Mouse (Mus musculus): ENCODE results near the gene Rnf157.
"Not testable (repeated sequence)": the region's sequence is repeated elsewhere in the genome, so short reads cannot be mapped to it uniquely, and the experiment has no call there.

The Rnf157 gene

DNA sequence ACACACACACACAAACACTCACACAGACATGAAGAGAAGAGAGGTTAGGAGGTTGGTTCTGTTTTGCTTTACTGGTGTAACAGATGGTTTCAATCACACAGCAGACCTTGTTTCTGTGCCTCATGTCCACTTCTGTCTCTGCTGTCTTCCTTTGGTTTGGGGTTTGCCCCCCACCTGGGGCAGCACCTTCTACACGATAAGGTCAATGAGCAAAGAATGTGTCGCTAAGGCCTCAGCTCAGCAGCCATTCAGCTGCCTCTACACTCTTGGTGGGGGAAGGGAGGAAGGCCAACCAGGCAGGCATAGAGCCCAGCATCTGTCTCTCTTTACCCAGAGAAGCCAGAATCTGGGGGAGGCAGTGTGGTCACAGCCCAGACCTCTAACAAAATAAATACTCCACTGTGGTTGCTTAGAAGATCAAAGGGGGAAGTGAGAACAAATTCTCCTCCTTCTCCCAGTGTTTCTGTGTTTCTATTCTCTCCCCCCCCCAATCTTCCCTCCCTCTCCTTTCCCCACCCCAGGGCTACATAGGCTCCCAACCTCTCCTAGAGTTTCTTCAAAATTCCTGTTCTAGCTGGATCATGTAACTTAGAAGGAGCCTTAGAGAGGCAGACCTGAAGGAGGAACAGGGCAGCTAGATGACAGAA lies 5.5 kb upstream of the Rnf157 start:
- in situ Hi-C loops (cut with MboI): no loop called here

GRCm38 (mm10) chr11:116417054-116417453 lies 4.2 kb upstream of the Rnf157 start:
- in situ Hi-C loops (cut with MboI): no loop called here

GRCm38 (mm10) chr11:116416196-116416943 lies 3.5 kb upstream of the Rnf157 start:
- in situ Hi-C loops (cut with MboI): no loop called here

DNA sequence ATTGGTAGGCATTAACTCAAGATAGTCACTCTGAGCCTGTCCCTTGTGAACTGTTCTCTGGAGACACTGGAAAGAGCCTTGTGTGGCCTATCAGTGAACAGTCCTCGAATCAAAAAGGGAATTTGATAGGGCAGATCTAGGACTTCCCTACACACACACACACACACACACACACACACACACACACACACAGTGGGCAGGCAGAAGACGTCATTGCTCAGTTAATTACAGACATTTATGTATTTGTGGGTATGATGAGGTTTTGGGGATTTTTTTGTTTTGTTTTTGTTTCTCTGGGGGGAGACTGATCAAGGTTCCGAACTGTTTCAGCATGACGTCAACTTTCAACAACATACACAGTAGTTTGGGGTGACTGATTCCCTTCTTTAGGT lies 795 bp upstream of the Rnf157 start:
- in situ Hi-C loops (cut with MboI): no loop called here

DNA sequence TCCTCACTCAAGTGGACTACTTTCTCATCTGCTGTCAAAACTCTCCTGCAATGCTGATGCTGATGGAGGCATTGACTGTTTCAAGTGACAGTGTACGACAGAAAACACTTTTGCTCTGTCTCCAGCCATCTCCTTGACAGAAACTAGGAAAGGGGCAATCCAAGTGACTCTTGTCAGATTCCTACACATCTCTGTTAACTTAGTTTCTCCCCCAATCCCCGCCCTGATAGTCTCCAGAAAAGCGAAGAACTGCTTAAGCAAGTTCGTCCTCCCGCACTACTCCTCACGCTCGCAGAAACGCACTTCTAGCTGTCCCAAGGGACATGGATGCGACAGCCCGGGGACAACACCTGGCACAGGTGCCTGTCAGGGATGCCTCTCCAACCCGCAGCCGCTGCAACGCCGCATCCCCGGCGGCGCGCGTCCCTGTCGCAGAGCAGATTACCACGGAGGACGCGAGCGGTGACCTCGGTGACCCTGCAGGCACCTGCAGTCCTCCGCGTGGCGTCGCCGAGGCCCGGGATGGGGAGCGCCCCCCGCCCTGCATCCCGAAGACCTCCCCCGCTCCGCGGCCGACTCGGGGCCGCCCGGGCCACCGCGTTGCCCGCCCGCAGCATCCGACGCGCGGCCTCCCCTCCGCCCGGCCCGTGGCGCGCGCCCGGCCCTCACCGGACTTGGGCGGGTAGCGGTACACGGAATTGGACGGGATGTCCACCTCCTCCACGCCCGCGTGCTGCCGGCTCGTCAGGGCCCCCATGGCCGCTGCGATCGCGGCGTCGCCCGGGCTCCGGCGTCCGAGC lies 604 bp downstream of the Rnf157 start:
- in situ Hi-C loops (cut with MboI): no loop called here

GRCm38 (mm10) chr11:116411582-116411981 lies 1.2 kb downstream of the Rnf157 start:
- in situ Hi-C loops (cut with MboI): no loop called here

- in situ Hi-C loops (cut with MboI): not testable (repeated sequence)
Observed at GRCm38 (mm10) chr11:116410415-116410814, 2.4 kb downstream of the Rnf157 start.

DNA sequence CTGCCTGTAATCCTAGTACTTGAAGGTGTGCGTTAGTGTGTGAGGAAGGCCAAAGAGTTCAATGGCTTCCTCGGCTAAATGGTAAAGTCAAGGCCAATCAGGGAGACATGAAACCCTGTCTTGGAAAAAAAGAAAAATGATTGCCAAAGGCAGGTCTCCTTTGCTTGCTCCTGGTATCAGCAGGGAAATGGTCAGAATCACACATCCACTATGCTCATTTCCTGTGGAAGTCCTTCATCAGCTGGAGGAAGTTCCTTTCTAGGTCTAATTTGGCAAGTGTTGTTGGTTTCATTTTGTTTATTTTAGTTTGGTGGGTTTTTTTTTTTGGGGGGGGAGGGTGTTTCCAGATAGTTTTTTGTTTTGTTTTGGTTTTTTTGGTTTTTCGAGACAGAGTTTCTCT lies 3.8 kb downstream of the Rnf157 start:
- in situ Hi-C loops (cut with MboI): no loop called here

- in situ Hi-C loops (cut with MboI): no loop called here
Observed at GRCm38 (mm10) chr11:116406231-116406728, 6.6 kb downstream of the Rnf157 start.

DNA sequence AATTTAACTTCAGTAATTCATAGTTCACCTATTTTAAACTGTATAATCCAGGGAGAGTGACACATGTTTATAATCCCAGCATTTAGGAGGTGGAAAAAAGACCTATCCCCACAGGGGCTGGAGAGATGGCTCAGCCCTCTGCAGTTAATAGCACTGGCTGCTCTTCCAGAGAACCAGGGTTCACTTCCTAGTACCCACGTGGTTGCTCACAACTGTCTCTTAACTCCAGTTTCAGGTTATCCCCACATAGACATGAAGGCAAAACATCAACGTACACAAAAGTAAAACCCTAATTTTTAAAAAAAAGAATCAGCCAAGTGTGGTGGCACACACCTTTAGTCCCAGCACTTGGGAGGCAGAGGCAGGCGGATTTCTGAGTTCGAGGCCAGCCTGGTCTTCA lies 7.2 kb downstream of the Rnf157 start:
- in situ Hi-C loops (cut with MboI): no loop called here

GRCm38 (mm10) chr11:116400560-116400959 lies 12.3 kb downstream of the Rnf157 start:
- in situ Hi-C loops (cut with MboI): no loop called here

DNA sequence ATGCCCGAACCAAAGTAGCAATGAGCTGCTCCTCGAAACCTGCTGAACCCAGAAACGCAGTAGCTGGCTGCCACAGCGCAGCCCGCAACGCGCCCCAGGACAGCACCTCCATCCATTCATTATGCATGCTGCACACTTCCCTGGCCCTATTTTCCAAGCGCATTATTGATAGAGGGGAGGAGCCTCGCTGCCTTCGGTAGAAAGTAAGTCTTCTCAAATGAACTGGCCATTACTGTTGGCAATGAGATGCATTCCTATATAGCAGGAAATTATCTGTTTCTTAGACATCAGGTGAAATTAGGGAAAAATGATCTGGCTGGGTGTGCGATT lies 14.5 kb downstream of the Rnf157 start:
- in situ Hi-C loops (cut with MboI): loop anchor here (5.0 kb wide), 1 partner anchor 44 kb away; no protein-coding TSS in a partner anchor

DNA sequence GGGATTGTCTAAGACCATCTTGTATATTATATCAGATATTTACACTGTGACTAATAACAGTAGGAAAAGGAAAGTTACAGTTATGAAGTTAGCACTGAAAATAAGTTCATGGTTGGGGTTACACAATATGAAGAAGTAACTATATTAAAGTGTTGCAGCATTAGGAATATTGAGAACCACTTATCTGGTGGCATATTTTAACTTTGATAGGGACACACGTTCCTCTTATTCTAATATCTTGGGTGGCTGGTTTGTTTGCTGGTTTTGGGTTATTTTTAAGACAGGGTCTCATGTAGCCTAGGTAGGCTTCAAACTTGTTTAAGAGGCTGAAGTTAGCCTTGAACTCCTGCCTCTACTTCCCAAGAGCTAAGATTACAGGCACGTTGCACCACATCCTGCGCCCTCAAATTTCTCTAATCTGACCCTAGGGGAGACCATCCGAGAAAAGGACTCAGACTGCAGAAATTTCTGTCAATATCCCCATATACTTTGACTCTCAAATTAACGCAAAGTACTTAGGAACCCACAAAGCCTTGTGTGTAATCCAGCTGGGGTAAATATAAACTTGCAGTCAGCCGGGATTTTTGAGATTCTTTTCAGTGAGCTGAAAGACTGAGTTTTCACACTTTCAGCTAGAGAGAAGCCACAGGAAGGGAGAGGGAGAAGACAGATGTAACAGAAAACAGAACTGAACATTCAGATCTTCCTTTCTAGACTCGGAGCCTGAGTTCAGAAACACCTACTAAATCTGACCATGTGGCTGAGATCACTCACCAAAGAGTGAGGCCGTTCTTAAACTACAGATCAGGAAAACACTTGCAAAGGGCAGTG lies 15.1 kb downstream of the Rnf157 start:
- in situ Hi-C loops (cut with MboI): loop anchor here (5.0 kb wide), 1 partner anchor 45 kb away; no protein-coding TSS in a partner anchor

GRCm38 (mm10) chr11:116396934-116397330 lies 15.9 kb downstream of the Rnf157 start:
- in situ Hi-C loops (cut with MboI): loop anchor here (5.0 kb wide), 1 partner anchor 45 kb away; no protein-coding TSS in a partner anchor

DNA sequence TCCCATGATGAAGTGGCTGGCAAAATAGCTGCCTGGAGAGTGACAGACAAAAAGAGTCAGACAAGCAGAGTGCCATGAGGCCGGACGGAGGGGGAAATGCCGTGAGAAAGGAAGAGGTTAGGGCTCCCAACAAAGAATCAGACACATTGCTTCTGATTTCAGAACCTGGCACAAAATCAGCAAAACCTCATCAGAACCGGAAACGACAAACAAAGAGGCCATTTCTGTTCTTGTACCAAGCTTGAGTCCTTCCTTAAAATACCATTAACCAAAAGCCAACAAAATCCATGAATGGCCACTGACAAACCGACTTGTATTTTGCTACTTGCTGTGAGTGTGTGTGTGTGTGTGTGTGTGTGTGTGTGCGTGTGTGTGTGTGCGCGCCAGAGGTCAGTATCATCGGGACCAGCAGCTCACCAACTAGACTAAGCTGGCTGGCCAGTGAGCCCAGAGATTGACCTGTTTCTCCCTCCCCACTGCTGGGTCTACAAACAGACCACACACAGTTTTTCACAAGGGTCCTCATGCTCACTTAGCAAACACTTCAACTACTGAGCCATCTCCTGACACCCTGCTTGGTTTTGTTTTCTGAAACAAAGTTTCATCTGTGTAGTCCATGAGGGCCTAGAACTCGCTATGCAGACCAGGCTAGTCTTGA lies 16.4 kb downstream of the Rnf157 start:
- in situ Hi-C loops (cut with MboI): loop anchor here (5.0 kb wide), 1 partner anchor 46 kb away; no protein-coding TSS in a partner anchor

- in situ Hi-C loops (cut with MboI): loop anchor here (5.0 kb wide), 1 partner anchor 48 kb away; no protein-coding TSS in a partner anchor
Observed at GRCm38 (mm10) chr11:116394769-116395168, 18.1 kb downstream of the Rnf157 start.

GRCm38 (mm10) chr11:116388841-116389480 lies 23.9 kb downstream of the Rnf157 start:
- in situ Hi-C loops (cut with MboI): no loop called here

- in situ Hi-C loops (cut with MboI): no loop called here
Observed at GRCm38 (mm10) chr11:116387086-116388071, 25.5 kb downstream of the Rnf157 start.

GRCm38 (mm10) chr11:116385999-116386398 lies 26.8 kb downstream of the Rnf157 start:
- in situ Hi-C loops (cut with MboI): no loop called here

All from mature B cell (primary cell).